Mouse (Mus musculus): ENCODE measurements at regions not wholly inside any gene's neighbourhood (a gene's known extent, or its start where the extent isn't known, plus 50 kb on each side); places are given as distances from the start of the nearest gene placed in this dataset.
"Not testable (repeated sequence)": the region's sequence is repeated elsewhere in the genome, so short reads cannot be mapped to it uniquely, and the experiment has no call there.

- 85% methylated on average over 6 of the region's 6 CpGs for WGBS
These were observed 244.6 kb upstream of the Tram1l1 start for GRCm38 (mm10) chr3:124075974-124076606.

DNA sequence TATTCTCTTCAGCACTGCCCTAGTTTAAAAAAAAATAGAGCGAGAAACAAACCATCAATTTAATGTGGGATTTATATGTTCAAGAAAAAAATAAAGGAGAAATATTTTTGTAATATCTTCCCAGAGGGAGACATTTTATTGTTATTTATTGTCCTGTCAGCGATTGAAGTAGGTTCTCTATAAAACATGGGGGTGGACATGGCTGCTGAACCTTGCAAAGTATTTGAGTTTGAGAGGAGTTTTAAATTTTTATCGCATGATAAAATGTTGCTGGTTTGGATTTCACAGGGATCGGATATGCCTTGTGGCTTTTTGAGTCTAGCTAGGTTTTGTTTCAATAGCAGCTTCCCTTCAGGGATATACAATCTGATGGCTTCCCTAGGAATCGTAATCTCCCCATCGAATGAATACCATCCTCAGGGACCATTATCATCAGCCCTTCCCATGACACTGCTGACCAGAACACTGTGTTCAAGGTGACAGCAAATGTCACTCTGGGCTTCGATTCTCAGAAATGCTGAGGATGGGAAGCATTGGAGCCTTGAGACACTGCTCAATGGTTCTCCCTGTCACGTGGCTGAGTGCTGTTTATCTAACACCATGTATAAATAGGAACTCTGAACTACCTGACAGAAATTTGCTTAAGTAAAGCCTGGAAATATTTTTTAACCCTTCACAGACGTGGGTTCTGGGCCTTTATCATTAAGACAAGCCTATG lies 228.1 kb upstream of the Tram1l1 start:
- 89% methylated on average over 9 of the region's 9 CpGs for WGBS
- DNase-seq (ENCODE audit: low spot score) = no peak
- no peaks in the 10 kb centered on the region for H3K4me1 ChIP-seq

More at GRCm38 (mm10) chr3:124075974-124076606, 244.6 kb upstream of the Tram1l1 start:
- Histone ChIP-seq H3K4me3 (no peak overlapping the region), H3K27me3 (ENCODE audit: low read depth, poor library complexity, severe bottlenecking) (no peaks in the 10 kb centered on the region), H3K9me3 (replicated peaks) (no peaks in the 10 kb centered on the region), H3K4me1 (no peaks in the 10 kb centered on the region), H3K36me3 (no peaks in the 10 kb centered on the region), H3K27ac (no peak overlapping the region)
- DNase-seq (ENCODE audit: low spot score) = no peak

DNA sequence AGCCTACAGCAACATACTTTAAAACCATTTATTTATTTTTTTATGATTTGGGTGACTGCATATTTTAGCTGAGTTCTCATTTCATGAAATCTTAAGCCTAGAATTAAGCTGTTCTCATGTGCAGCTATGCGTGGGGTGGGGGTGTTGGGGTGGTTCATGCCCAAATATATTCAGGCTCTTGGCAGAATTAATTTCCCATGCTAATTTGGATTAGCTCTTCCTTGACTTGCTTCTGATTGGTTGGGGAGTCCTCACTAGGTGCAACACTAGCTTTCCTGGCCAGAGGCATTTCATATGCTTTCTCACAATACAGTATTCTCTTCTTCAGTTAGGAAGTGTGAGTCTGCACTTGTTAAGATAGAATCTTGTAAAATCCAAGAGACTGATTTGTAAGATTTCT lies 206.7 kb upstream of the Tram1l1 start:
- 88% methylated on average over 1 of the region's 1 CpGs for WGBS
- no peaks in the 10 kb centered on the region for H3K27me3 ChIP-seq (ENCODE audit: low read depth, poor library complexity, severe bottlenecking)
- H3K36me3 ChIP-seq = no peaks in the 10 kb centered on the region
- no peak for DNase-seq (ENCODE audit: low spot score)
- no peaks in the 10 kb centered on the region for H3K4me1 ChIP-seq
- no peak overlapping the region for H3K27ac ChIP-seq
- no peak overlapping the region for H3K4me3 ChIP-seq
- no peaks in the 10 kb centered on the region for H3K9me3 ChIP-seq (replicated peaks)

More for the DNA sequence above, 228.1 kb upstream of the Tram1l1 start:
- H3K27ac ChIP-seq = no peak overlapping the region
- H3K4me3 ChIP-seq = no peak overlapping the region
- no peaks in the 10 kb centered on the region for H3K27me3 ChIP-seq (ENCODE audit: low read depth, poor library complexity, severe bottlenecking)
- H3K36me3 ChIP-seq = no peaks in the 10 kb centered on the region
- no peaks in the 10 kb centered on the region for H3K9me3 ChIP-seq (replicated peaks)

DNA sequence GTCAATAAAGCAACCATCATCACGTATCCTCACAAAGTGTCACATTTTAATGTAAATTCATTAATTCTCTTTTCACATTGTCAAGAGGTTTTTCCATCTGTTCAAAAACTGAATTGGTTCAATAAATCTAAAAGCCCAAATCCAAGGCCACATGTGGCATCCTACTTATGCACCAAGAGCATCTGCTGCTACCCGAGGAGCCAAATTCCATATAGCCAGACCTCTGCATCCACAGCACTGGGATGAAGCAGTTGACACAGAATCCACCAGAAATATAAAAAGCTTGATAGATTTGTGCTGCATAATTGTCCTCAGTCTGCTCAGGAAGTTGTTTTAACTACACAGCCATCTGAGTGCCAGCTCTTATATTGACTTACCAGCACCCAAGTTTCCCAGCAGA lies 164.4 kb upstream of the Tram1l1 start:
- DNase-seq (ENCODE audit: low spot score) = no peak
- no peak overlapping the region for H3K4me3 ChIP-seq
- WGBS = 86% methylated on average over 2 of the region's 2 CpGs
- H3K4me1 ChIP-seq = no peaks in the 10 kb centered on the region
- no peak overlapping the region for H3K27ac ChIP-seq
- no peaks in the 10 kb centered on the region for H3K9me3 ChIP-seq (replicated peaks)
- H3K36me3 ChIP-seq = no peaks in the 10 kb centered on the region
- H3K27me3 ChIP-seq (ENCODE audit: low read depth, poor library complexity, severe bottlenecking) = no peaks in the 10 kb centered on the region

GRCm38 (mm10) chr3:124157858-124158655 lies 162.6 kb upstream of the Tram1l1 start:
- no peaks in the 10 kb centered on the region for H3K4me1 ChIP-seq
- H3K4me3 ChIP-seq = no peak overlapping the region
- WGBS = 91% methylated on average over 6 of the region's 6 CpGs
- DNase-seq (ENCODE audit: low spot score) = no peak
- H3K27me3 ChIP-seq (ENCODE audit: low read depth, poor library complexity, severe bottlenecking) = no peaks in the 10 kb centered on the region
- no peak overlapping the region for H3K27ac ChIP-seq
- no peaks in the 10 kb centered on the region for H3K9me3 ChIP-seq (replicated peaks)
- H3K36me3 ChIP-seq = no peaks in the 10 kb centered on the region

- H3K4me3 ChIP-seq; H3K36me3 ChIP-seq; H3K27ac ChIP-seq; H3K27me3 ChIP-seq (ENCODE audit: low read depth, poor library complexity, severe bottlenecking); DNase-seq (ENCODE audit: low spot score); H3K4me1 ChIP-seq; H3K9me3 ChIP-seq (replicated peaks): not testable (repeated sequence)
- 62% methylated on average over 6 of the region's 6 CpGs for WGBS
These were observed 127.3 kb upstream of the Tram1l1 start for GRCm38 (mm10) chr3:124193331-124193730.

GRCm38 (mm10) chr3:124200226-124200940 lies 120.3 kb upstream of the Tram1l1 start:
- H3K4me3 ChIP-seq; H3K36me3 ChIP-seq; H3K27ac ChIP-seq; H3K4me1 ChIP-seq; DNase-seq (ENCODE audit: low spot score); H3K27me3 ChIP-seq (ENCODE audit: low read depth, poor library complexity, severe bottlenecking); H3K9me3 ChIP-seq (replicated peaks): not testable (repeated sequence)
- 85% methylated on average over 9 of the region's 9 CpGs for WGBS

GRCm38 (mm10) chr3:124217131-124217530 lies 103.5 kb upstream of the Tram1l1 start:
- WGBS = 93% methylated on average over 2 of the region's 2 CpGs
- Histone ChIP-seq H3K27me3 (ENCODE audit: low read depth, poor library complexity, severe bottlenecking) (no peaks in the 10 kb centered on the region), H3K27ac (no peak overlapping the region), H3K9me3 (replicated peaks) (no peaks in the 10 kb centered on the region), H3K4me1 (no peaks in the 10 kb centered on the region), H3K36me3 (no peaks in the 10 kb centered on the region), H3K4me3 (no peak overlapping the region)
- no peak for DNase-seq (ENCODE audit: low spot score)

GRCm38 (mm10) chr3:124225982-124226381 lies 94.7 kb upstream of the Tram1l1 start:
- Histone ChIP-seq H3K4me3 (no peak overlapping the region), H3K4me1 (no peaks in the 10 kb centered on the region), H3K9me3 (replicated peaks) (no peaks in the 10 kb centered on the region), H3K27me3 (ENCODE audit: low read depth, poor library complexity, severe bottlenecking) (no peaks in the 10 kb centered on the region), H3K36me3 (no peaks in the 10 kb centered on the region), H3K27ac (no peak overlapping the region)
- 80% methylated on average over 4 of the region's 4 CpGs for WGBS
- DNase-seq (ENCODE audit: low spot score) = no peak

- Histone ChIP-seq H3K9me3 (replicated peaks) (no peaks in the 10 kb centered on the region), H3K4me3 (no peak overlapping the region), H3K36me3 (no peaks in the 10 kb centered on the region), H3K27me3 (ENCODE audit: low read depth, poor library complexity, severe bottlenecking) (no peaks in the 10 kb centered on the region), H3K27ac (no peak overlapping the region), H3K4me1 (no peaks in the 10 kb centered on the region)
- DNase-seq (ENCODE audit: low spot score) = no peak
These were observed 93.0 kb upstream of the Tram1l1 start for GRCm38 (mm10) chr3:124227701-124228100.

GRCm38 (mm10) chr3:124240936-124241733 lies 79.5 kb upstream of the Tram1l1 start:
- Histone ChIP-seq H3K4me1 (no peaks in the 10 kb centered on the region), H3K27me3 (ENCODE audit: low read depth, poor library complexity, severe bottlenecking) (no peaks in the 10 kb centered on the region), H3K4me3 (no peak overlapping the region), H3K27ac (no peak overlapping the region), H3K36me3 (no peaks in the 10 kb centered on the region), H3K9me3 (replicated peaks) (no peaks in the 10 kb centered on the region)
- DNase-seq (ENCODE audit: low spot score) = no peak
- 88% methylated on average over 5 of the region's 5 CpGs for WGBS

- H3K27me3 ChIP-seq (ENCODE audit: low read depth, poor library complexity, severe bottlenecking) = no peaks in the 10 kb centered on the region
- no peak overlapping the region for H3K4me3 ChIP-seq
- no peaks in the 10 kb centered on the region for H3K4me1 ChIP-seq
- WGBS = 97% methylated on average over 1 of the region's 1 CpGs
- H3K9me3 ChIP-seq (replicated peaks) = no peaks in the 10 kb centered on the region
- DNase-seq (ENCODE audit: low spot score) = no peak
- H3K36me3 ChIP-seq = no peaks in the 10 kb centered on the region
- no peak overlapping the region for H3K27ac ChIP-seq
These were observed 79.0 kb upstream of the Tram1l1 start for GRCm38 (mm10) chr3:124241734-124242006.
